Mouse (Mus musculus): ENCODE measurements around the gene Psmc2.

DNA sequence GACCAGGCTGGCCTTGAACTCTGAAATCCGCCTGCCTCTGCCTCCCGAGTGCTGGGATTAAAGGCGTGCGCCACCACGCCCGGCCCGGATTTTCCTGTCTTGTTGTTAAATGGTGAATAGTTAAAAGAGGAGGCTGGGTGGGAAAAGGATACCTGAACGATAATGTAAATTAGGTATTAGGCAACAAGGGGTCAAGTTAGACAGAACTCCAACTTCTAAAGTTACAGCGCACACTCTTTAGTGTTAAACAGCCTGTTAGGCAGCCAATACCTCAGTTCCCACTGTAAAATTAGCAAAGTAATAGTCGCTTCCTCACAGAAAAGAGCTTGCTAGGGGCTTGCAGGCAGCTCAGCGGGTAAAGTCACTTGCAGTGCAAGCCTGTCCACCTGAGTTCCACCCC is 49.0 kb upstream of the Psmc2 start:
- no peak for TF ChIP-seq CTCF (IDR thresholded peaks at IDR 0.05; ENCODE audit: borderline replicate concordance, control insufficient read depth, extremely low read depth, insufficient read depth, low read length, poor library complexity)
- no peak for TF ChIP-seq POLR2A (IDR thresholded peaks at IDR 0.05; ENCODE audit: control insufficient read depth, extremely low read depth, insufficient read depth, low read length, poor library complexity)
